Mouse (Mus musculus) megakaryocyte, adult 5-6 weeks (primary cell): Measurements from ENCODE around the gene Gm4567. TPM values are rescaled to one million over a fixed set of nuclear protein-coding genes. Genes with fewer than 3 reads are reported as not detected.
"Not testable (repeated sequence)": the region's sequence is repeated elsewhere in the genome, so short reads cannot be mapped to it uniquely, and the experiment has no call there.

Source experiments
- ATAC-seq: 2 replicates; pipeline ENCODE4 v1.8.0; 2016; ENCODE audit warnings: mild to moderate bottlenecking, inconsistent platforms; ENCODE audit not compliant: poor library complexity, severe bottlenecking
- total RNA-seq, 2 experiments: library from RNA; stranded (forward) in 1 of 2; stranded (reverse) in 1 of 2; fragments of 153-499, 151-499 nt in 1 of 2; fragments of 221-1000, 200-1000 nt in 1 of 2; gene quantifications; 2 replicates each; pipeline versions ENCODE4 v1.2.3 to v1.2.4; 2015 to 2017

The Gm4567 gene
- total RNA-seq (2015): not detected in 2 replicates
- not detected in 2 replicates for total RNA-seq (2017)

- ATAC-seq: not testable (repeated sequence)
Measured at GRCm38 (mm10) chr7:22719610-22720009, at the start of gene Gm4567. Gene Gm4567 (minus strand): TSS chr7:22719710.

GRCm38 (mm10) chr7:22761397-22761796, 41.9 kb upstream of the Gm4567 start, which contains the start of gene Vmn1r157:
Gene Vmn1r157 (plus strand): TSS chr7:22761697.
- ATAC-seq: not testable (repeated sequence)

- ATAC-seq: not testable (repeated sequence)
Measured at GRCm38 (mm10) chr7:22692217-22692616, 27.3 kb downstream of the Gm4567 start, which contains the start of gene Gm8693. Gene Gm8693 (minus strand): TSS chr7:22692317.

Other genes with a start within 250 kb of the Gm4567 start
- not detected in 2 replicates for gene Vmn1r151, start 220.0 kb downstream of the Gm4567 start, total RNA-seq (2015)
- not detected in 2 replicates for gene Vmn1r151, start 220.0 kb downstream of the Gm4567 start, total RNA-seq (2017)
- not detected in 2 replicates for gene Vmn1r152, start 196.7 kb downstream of the Gm4567 start, total RNA-seq (2015)
- gene Vmn1r152, start 196.7 kb downstream of the Gm4567 start, total RNA-seq (2017): not detected in 2 replicates
- not detected in 2 replicates for gene Gm8677, start 184.8 kb downstream of the Gm4567 start, total RNA-seq (2015)
- gene Gm8677, start 184.8 kb downstream of the Gm4567 start, total RNA-seq (2017): not detected in 2 replicates
- not detected in 2 replicates for gene Gm4201, start 154.4 kb downstream of the Gm4567 start, total RNA-seq (2015)
- gene Gm4201, start 154.4 kb downstream of the Gm4567 start, total RNA-seq (2017): not detected in 2 replicates
- gene Gm4565, start 131.6 kb downstream of the Gm4567 start, total RNA-seq (2015): not detected in 2 replicates
- not detected in 2 replicates for gene Gm4565, start 131.6 kb downstream of the Gm4567 start, total RNA-seq (2017)
- gene Vmn1r155, start 61.7 kb downstream of the Gm4567 start, total RNA-seq (2015): not detected in 2 replicates
- not detected in 2 replicates for gene Vmn1r155, start 61.7 kb downstream of the Gm4567 start, total RNA-seq (2017)
- not detected in 2 replicates for gene Gm8693, start 27.4 kb downstream of the Gm4567 start, total RNA-seq (2015)
- gene Gm8693, start 27.4 kb downstream of the Gm4567 start, total RNA-seq (2017): not detected in 2 replicates
- gene Vmn1r157, start 42.0 kb upstream of the Gm4567 start, total RNA-seq (2015): not detected in 2 replicates
- not detected in 2 replicates for gene Vmn1r157, start 42.0 kb upstream of the Gm4567 start, total RNA-seq (2017)
- not detected in 2 replicates for gene Vmn1r158, start 71.1 kb upstream of the Gm4567 start, total RNA-seq (2015)
- gene Vmn1r158, start 71.1 kb upstream of the Gm4567 start, total RNA-seq (2017): not detected in 2 replicates
- not detected in 2 replicates for gene Vmn1r159, start 123.9 kb upstream of the Gm4567 start, total RNA-seq (2015)
- not detected in 2 replicates for gene Vmn1r159, start 123.9 kb upstream of the Gm4567 start, total RNA-seq (2017)
- gene Vmn1r160, start 151.5 kb upstream of the Gm4567 start, total RNA-seq (2015): not detected in 2 replicates
- gene Vmn1r160, start 151.5 kb upstream of the Gm4567 start, total RNA-seq (2017): not detected in 2 replicates